Mouse (Mus musculus) G1E (cell line): ENCODE measurements around the gene Klk1b4. TPM values are rescaled to one million over a fixed set of nuclear protein-coding genes. Genes with fewer than 3 reads are reported as not detected.

Experiments used
- ATAC-seq: 2 replicates; pipeline ENCODE4 v1.8.0; 2016; ENCODE audit warnings: mild to moderate bottlenecking; ENCODE audit not compliant: insufficient number of reproducible peaks, poor library complexity, low FRiP score, severe bottlenecking; ENCODE audit errors: extremely low read depth
- DNase-seq: peaks from one replicate; pipeline ENCODE4 v3.0.0; 2012; ENCODE audit warnings: low spot score
- H3K27me3 ChIP-seq: 2 replicates; pipeline ENCODE4 v1.6.1; 2012; ENCODE audit warnings: mild to moderate bottlenecking, low read length, inconsistent platforms; ENCODE audit not compliant: insufficient read depth
- H3K36me3 ChIP-seq: replicated peaks from 2 replicates; pipeline ENCODE3; 2012; ENCODE audit warnings: mild to moderate bottlenecking, inconsistent platforms
- H3K4me1 ChIP-seq: 2 replicates; pipeline ENCODE4 v1.6.1; 2012; ENCODE audit warnings: low read depth, low read length, inconsistent platforms, mixed read lengths; ENCODE audit not compliant: insufficient read depth
- H3K4me3 ChIP-seq: 2 replicates; pipeline ENCODE4 v1.5.1; 2012; ENCODE audit warnings: low read depth, mild to moderate bottlenecking, inconsistent platforms, low read length, moderate library complexity, mixed read lengths
- H3K9me3 ChIP-seq: replicated peaks from 2 replicates; pipeline ENCODE4 v1.6.1; 2012; ENCODE audit warnings: inconsistent platforms
- CTCF ChIP-seq: IDR thresholded peaks from 2 replicates; pipeline ENCODE4 v1.5.1; 2012; ENCODE audit warnings: low read depth, low read length, inconsistent platforms, mixed read lengths
- GATA1 ChIP-seq: IDR thresholded peaks from 2 replicates; pipeline ENCODE4 v1.6.1; 2012; ENCODE audit warnings: borderline replicate concordance, low read length, inconsistent platforms, mixed read lengths
- GATA2 ChIP-seq: IDR thresholded peaks from 2 replicates; pipeline ENCODE4 v1.6.1; 2012; ENCODE audit warnings: low read depth, low read length, inconsistent platforms, borderline replicate concordance
- POLR2AphosphoS5 ChIP-seq: IDR thresholded peaks from 2 replicates; pipeline ENCODE4 v1.6.1; 2012; ENCODE audit warnings: low read depth, low read length, inconsistent platforms; ENCODE audit not compliant: insufficient replicate concordance
- TAL1 ChIP-seq: conservative IDR thresholded peaks from 2 replicates; pipeline ENCODE4 v1.6.1; 2012; ENCODE audit warnings: low read depth, low read length, inconsistent platforms, mixed read lengths
- polyA plus RNA-seq: library from polyadenylated mRNA; stranded (reverse); fragments of >175 nt; gene quantifications from 2 replicates; pipeline ENCODE4 v1.2.3, GENCODE M21; 2012
- total RNA-seq, 2 experiments: library from RNA; stranded (forward) in 1 of 2; stranded (reverse) in 1 of 2; fragments of 200-1000 nt in 1 of 2; fragments of >200 nt in 1 of 2; fragmentation: Nextera tagmentation in 1 of 2; gene quantifications; 2 replicates each; pipeline ENCODE4 v1.2.3; 2014 to 2017

Klk1b4 gene
- total and polyA plus RNA-seq, 3 experiments: not detected

GRCm38 (mm10) chr7:44253023-44253616, 45.9 kb downstream of the Klk1b4 start:
- no peak for ATAC-seq
- H3K36me3 ChIP-seq: peaks cover 78% of the 10 kb centered on the region
- no peak for DNase-seq

GRCm38 (mm10) chr7:44254930-44255329, 47.7 kb downstream of the Klk1b4 start:
- Histone ChIP-seq H3K4me1 (peaks cover 34% of the 10 kb centered on the region), H3K4me3 (no peak overlapping the region), H3K9me3 (no peaks in the 10 kb centered on the region), H3K36me3 (peaks cover 59% of the 10 kb centered on the region), H3K27me3 (peaks cover 10% of the 10 kb centered on the region)
- ATAC-seq: no peak
- TF ChIP-seq GATA1: no peak
- TF ChIP-seq POLR2AphosphoS5: no peak
- no peak for TF ChIP-seq TAL1
- no peak for TF ChIP-seq GATA2
- no peak for DNase-seq

More at GRCm38 (mm10) chr7:44253023-44253616, 45.9 kb downstream of the Klk1b4 start:
- TF ChIP-seq GATA2: no peak
- TF ChIP-seq TAL1: no peak
- no peak for TF ChIP-seq GATA1
- no peak for TF ChIP-seq CTCF
- no peak for TF ChIP-seq POLR2AphosphoS5
- Histone ChIP-seq H3K27me3 (peaks cover 3% of the 10 kb centered on the region; the same call in 1 of the 2 replicates), H3K4me1 (peaks cover 50% of the 10 kb centered on the region), H3K4me3 (no peak overlapping the region; the same call in 1 of the 2 replicates), H3K9me3 (no peaks in the 10 kb centered on the region)

GRCm38 (mm10) chr7:44257278-44257677, 50.0 kb downstream of the Klk1b4 start, which contains the start of gene Acp4:
Gene Acp4 (minus strand): TSS chr7:44257378.
- Histone ChIP-seq H3K36me3 (peaks cover 40% of the 10 kb centered on the region), H3K9me3 (no peaks in the 10 kb centered on the region), H3K4me3 (no peak within 1 kb of the TSS), H3K27me3 (peaks cover 29% of the 10 kb centered on the region), H3K4me1 (peaks cover 17% of the 10 kb centered on the region)
- TF ChIP-seq GATA2 (no peak), GATA1 (no peak), TAL1 (no peak), POLR2AphosphoS5 (no peak), CTCF (no peak)
- ATAC-seq: no peak
- DNase-seq: no peak

- Histone ChIP-seq H3K9me3 (no peaks in the 10 kb centered on the region), H3K27me3 (peaks cover 37% of the 10 kb centered on the region), H3K4me3 (no peak overlapping the region), H3K4me1 (peaks cover 6% of the 10 kb centered on the region), H3K36me3 (peaks cover 9% of the 10 kb centered on the region)
- TF ChIP-seq GATA1 (no peak), GATA2 (no peak), POLR2AphosphoS5 (no peak), TAL1 (no peak), CTCF (no peak)
- ATAC-seq (no peak), DNase-seq (no peak)
Measured at GRCm38 (mm10) chr7:44260410-44260809, 53.2 kb downstream of the Klk1b4 start.

GRCm38 (mm10) chr7:44261147-44261546, 53.9 kb downstream of the Klk1b4 start, which contains the start of gene Gm15517:
Gene Gm15517 (plus strand): TSS chr7:44261447.
- Histone ChIP-seq H3K27me3 (peaks cover 37% of the 10 kb centered on the region), H3K9me3 (no peaks in the 10 kb centered on the region), H3K4me1 (peaks cover 6% of the 10 kb centered on the region), H3K36me3 (peaks cover 5% of the 10 kb centered on the region), H3K4me3 (no peak within 1 kb of the TSS)
- DNase-seq (no peak), ATAC-seq (no peak)
- TF ChIP-seq POLR2AphosphoS5 (no peak), CTCF (no peak), GATA2 (no peak), GATA1 (no peak), TAL1 (no peak)

Other genes starting within 250 kb of the Klk1b4 start
Only the 20 nearest of the 22 such genes appear.
- not detected in 2 replicates for gene Klk1b11, start 211.6 kb upstream of the Klk1b4 start, total RNA-seq (2014; fragmentation: Nextera tagmentation)
- not detected in 2 replicates for gene Klk1b11, start 211.6 kb upstream of the Klk1b4 start, total RNA-seq (2017)
- gene Klk1b11, start 211.6 kb upstream of the Klk1b4 start, polyA plus RNA-seq: not detected in 2 replicates
- not detected in 2 replicates for gene Klk1b26, start 195.3 kb upstream of the Klk1b4 start, total RNA-seq (2014; fragmentation: Nextera tagmentation)
- gene Klk1b26, start 195.3 kb upstream of the Klk1b4 start, total RNA-seq (2017): not detected in 2 replicates
- gene Klk1b26, start 195.3 kb upstream of the Klk1b4 start, polyA plus RNA-seq: not detected in 2 replicates
- gene Klk1b27, start 155.1 kb upstream of the Klk1b4 start, total RNA-seq (2014; fragmentation: Nextera tagmentation): not detected in 2 replicates
- gene Klk1b27, start 155.1 kb upstream of the Klk1b4 start, total RNA-seq (2017): 0.16 TPM in 1 of 2 replicates, not detected in the other
- not detected in 2 replicates for gene Klk1b27, start 155.1 kb upstream of the Klk1b4 start, polyA plus RNA-seq
- not detected in 2 replicates for gene Klk1b21, start 105.1 kb upstream of the Klk1b4 start, total RNA-seq (2014; fragmentation: Nextera tagmentation)
- not detected in 2 replicates for gene Klk1b21, start 105.1 kb upstream of the Klk1b4 start, total RNA-seq (2017)
- gene Klk1b21, start 105.1 kb upstream of the Klk1b4 start, polyA plus RNA-seq: not detected in 2 replicates
- gene Klk1b22, start 94.8 kb upstream of the Klk1b4 start, total RNA-seq (2014; fragmentation: Nextera tagmentation): not detected in 2 replicates
- gene Klk1b22, start 94.8 kb upstream of the Klk1b4 start, total RNA-seq (2017): not detected in 2 replicates
- not detected in 2 replicates for gene Klk1b22, start 94.8 kb upstream of the Klk1b4 start, polyA plus RNA-seq
- gene Klk1b16, start 70.7 kb upstream of the Klk1b4 start, total RNA-seq (2014; fragmentation: Nextera tagmentation): not detected in 2 replicates
- not detected in 2 replicates for gene Klk1b16, start 70.7 kb upstream of the Klk1b4 start, total RNA-seq (2017)
- gene Klk1b16, start 70.7 kb upstream of the Klk1b4 start, polyA plus RNA-seq: not detected in 2 replicates
- gene Klk1b24, start 19.2 kb upstream of the Klk1b4 start, total RNA-seq (2014; fragmentation: Nextera tagmentation): not detected in 2 replicates
- gene Klk1b24, start 19.2 kb upstream of the Klk1b4 start, total RNA-seq (2017): not detected in 2 replicates
- not detected in 2 replicates for gene Klk1b24, start 19.2 kb upstream of the Klk1b4 start, polyA plus RNA-seq
- gene Klk1b3, start 9.2 kb upstream of the Klk1b4 start, total RNA-seq (2014; fragmentation: Nextera tagmentation): not detected in 2 replicates
- not detected in 2 replicates for gene Klk1b3, start 9.2 kb upstream of the Klk1b4 start, total RNA-seq (2017)
- gene Klk1b3, start 9.2 kb upstream of the Klk1b4 start, polyA plus RNA-seq: not detected in 2 replicates
- gene Klk1b5, start 8.5 kb downstream of the Klk1b4 start, total RNA-seq (2014; fragmentation: Nextera tagmentation): not detected in 2 replicates
- not detected in 2 replicates for gene Klk1b5, start 8.5 kb downstream of the Klk1b4 start, total RNA-seq (2017)
- not detected in 2 replicates for gene Klk1b5, start 8.5 kb downstream of the Klk1b4 start, polyA plus RNA-seq
- gene Klk1, start 17.9 kb downstream of the Klk1b4 start, total RNA-seq (2014; fragmentation: Nextera tagmentation): not detected in 2 replicates
- not detected in 2 replicates for gene Klk1, start 17.9 kb downstream of the Klk1b4 start, total RNA-seq (2017)
- not detected in 2 replicates for gene Klk1, start 17.9 kb downstream of the Klk1b4 start, polyA plus RNA-seq
- gene Gm36864, start 28.7 kb downstream of the Klk1b4 start, total RNA-seq (2014; fragmentation: Nextera tagmentation): not detected in 2 replicates
- 0.22 TPM in 1 of 2 replicates, not detected in the other for gene Gm36864, start 28.7 kb downstream of the Klk1b4 start, total RNA-seq (2017)
- gene Gm36864, start 28.7 kb downstream of the Klk1b4 start, polyA plus RNA-seq: not detected in 2 replicates
- 0.87 and 3.6 TPM in 2 replicates for gene 1700028J19Rik, start 39.3 kb downstream of the Klk1b4 start, total RNA-seq (2014; fragmentation: Nextera tagmentation)
- 0.60 and 1.3 TPM in 2 replicates for gene 1700028J19Rik, start 39.3 kb downstream of the Klk1b4 start, total RNA-seq (2017)
- 0.05 TPM in 1 of 2 replicates, not detected in the other for gene 1700028J19Rik, start 39.3 kb downstream of the Klk1b4 start, polyA plus RNA-seq
- 113 and 114 TPM in 2 replicates for gene 2410002F23Rik, start 39.3 kb downstream of the Klk1b4 start, total RNA-seq (2014; fragmentation: Nextera tagmentation)
- 79.9 and 90.4 TPM in 2 replicates for gene 2410002F23Rik, start 39.3 kb downstream of the Klk1b4 start, total RNA-seq (2017)
- 276 and 317 TPM in 2 replicates for gene 2410002F23Rik, start 39.3 kb downstream of the Klk1b4 start, polyA plus RNA-seq
- not detected in 2 replicates for gene Acp4, start 49.9 kb downstream of the Klk1b4 start, total RNA-seq (2014; fragmentation: Nextera tagmentation)
- not detected in 2 replicates for gene Acp4, start 49.9 kb downstream of the Klk1b4 start, total RNA-seq (2017)
- not detected in 2 replicates for gene Acp4, start 49.9 kb downstream of the Klk1b4 start, polyA plus RNA-seq
- not detected in 2 replicates for gene Gm15517, start 54.0 kb downstream of the Klk1b4 start, total RNA-seq (2014; fragmentation: Nextera tagmentation)
- not detected in 2 replicates for gene Gm15517, start 54.0 kb downstream of the Klk1b4 start, total RNA-seq (2017)
- gene Gm15517, start 54.0 kb downstream of the Klk1b4 start, polyA plus RNA-seq: not detected in 2 replicates
- 3.1 and 5.3 TPM in 2 replicates for gene Clec11a, start 99.5 kb downstream of the Klk1b4 start, total RNA-seq (2014; fragmentation: Nextera tagmentation)
- gene Clec11a, start 99.5 kb downstream of the Klk1b4 start, total RNA-seq (2017): 2.6 and 3.3 TPM in 2 replicates
- 1.8 and 2.2 TPM in 2 replicates for gene Clec11a, start 99.5 kb downstream of the Klk1b4 start, polyA plus RNA-seq
- 0.08 TPM in 1 of 2 replicates, not detected in the other for gene Shank1, start 102.8 kb downstream of the Klk1b4 start, total RNA-seq (2014; fragmentation: Nextera tagmentation)
- gene Shank1, start 102.8 kb downstream of the Klk1b4 start, total RNA-seq (2017): under 0.01 and 0.11 TPM in 2 replicates
- gene Shank1, start 102.8 kb downstream of the Klk1b4 start, polyA plus RNA-seq: 0.13 and 0.20 TPM in 2 replicates
- gene Syt3, start 176.7 kb downstream of the Klk1b4 start, total RNA-seq (2014; fragmentation: Nextera tagmentation): not detected in 2 replicates
- not detected in 2 replicates for gene Syt3, start 176.7 kb downstream of the Klk1b4 start, total RNA-seq (2017)
- 0.02 TPM in 1 of 2 replicates, not detected in the other for gene Syt3, start 176.7 kb downstream of the Klk1b4 start, polyA plus RNA-seq
- 2.5 TPM in 1 of 2 replicates, not detected in the other for gene 1700008O03Rik, start 178.4 kb downstream of the Klk1b4 start, total RNA-seq (2014; fragmentation: Nextera tagmentation)
- 0.11 and 0.41 TPM in 2 replicates for gene 1700008O03Rik, start 178.4 kb downstream of the Klk1b4 start, total RNA-seq (2017)
- 0.49 and 0.61 TPM in 2 replicates for gene 1700008O03Rik, start 178.4 kb downstream of the Klk1b4 start, polyA plus RNA-seq
- gene Lrrc4b, start 221.6 kb downstream of the Klk1b4 start, total RNA-seq (2014; fragmentation: Nextera tagmentation): not detected in 2 replicates
- gene Lrrc4b, start 221.6 kb downstream of the Klk1b4 start, total RNA-seq (2017): 0.05 TPM in 1 of 2 replicates, not detected in the other
- gene Lrrc4b, start 221.6 kb downstream of the Klk1b4 start, polyA plus RNA-seq: not detected in 2 replicates